ENCODE assay signal across 36 mouse cellular contexts in genomic region chr4:126769800-126770563, GRCm38 (mm10). TPM values are rescaled to one million over a fixed set of nuclear protein-coding genes. Genes with fewer than 3 reads are reported as not detected.
DNase-seq lines count a peak whose midpoint lies in the region; ATAC-seq and TF ChIP-seq lines count a peak whose summit lies in the region.
"Had no signal": no experiment of that assay in that cellular context is flagged by ENCODE, and none has a peak within 500 bp of the region (broad histone marks: within the 10 kb centered on the region; RNA-seq: fewer than 3 reads in every experiment).

No protein-coding gene starts in this region.

- no peaks in the 10 kb centered on the region for H3K79me3 ChIP-seq in C2C12 (ENCODE audit: low read depth)

- 58% methylated on average over 9 of the region's 9 CpGs for WGBS in liver, embryonic 13.5 days (ENCODE audit: insufficient replicate concordance)

- H3K27me3 ChIP-seq in C2C12 (ENCODE audit: control insufficient read depth, insufficient read depth, insufficient read length) (no peaks in the 10 kb centered on the region), MEL (ENCODE audit: control insufficient read depth in 1 of 2, insufficient read depth in 2 of 2, low read length in 2 of 2) (no peaks in the 10 kb centered on the region)
- H3K27me3 ChIP-seq in liver, embryonic 13.5 days: no peaks in the 10 kb centered on the region
- H3K27me3 ChIP-seq: embryonic facial prominence, embryonic 13.5 days; heart, embryonic 15.5 days; hindbrain, embryonic 12.5 days; kidney, embryonic 15.5 days; midbrain, embryonic 12.5 days; neural tube, embryonic 13.5 days; Patski; stomach, embryonic 15.5 days had no signal

- intact Hi-C loops in left cerebral cortex, postnatal 25 days (cut with DNase I): no loop called here
- intact Hi-C loops in left cerebral cortex, postnatal 10 days (cut with DNase I): no loop called here

- TF ChIP-seq EP300 in MEL (IDR thresholded peaks at IDR 0.05; ENCODE audit: low read depth in 1 of 2, low read length in 2 of 2): no peak

- peaks cover 9 to 19% of the 10 kb centered on the region in 2 experiments for H3K4me1 ChIP-seq in MEL (ENCODE audit: control insufficient read depth in 1 of 2, insufficient read depth in 2 of 2, low read length in 2 of 2)
- H3K4me1 ChIP-seq in liver, embryonic 13.5 days (replicated peaks): peaks cover 23% of the 10 kb centered on the region
- H3K4me1 ChIP-seq: embryonic facial prominence, embryonic 13.5 days; forebrain, embryonic 10.5 days; heart, embryonic 15.5 days; hindbrain, embryonic 12.5 days; kidney, embryonic 15.5 days; midbrain, embryonic 12.5 days; neural tube, embryonic 13.5 days; stomach, embryonic 15.5 days had no signal

- no peaks in the 10 kb centered on the region for H3K9me3 ChIP-seq in MEL (replicated peaks; ENCODE audit: insufficient read depth, low read length)
- H3K9me3 ChIP-seq in liver, embryonic 13.5 days (replicated peaks): no peaks in the 10 kb centered on the region
- H3K9me3 ChIP-seq: embryonic facial prominence, embryonic 13.5 days; forebrain, embryonic 10.5 days; G1E; heart, embryonic 15.5 days; hindbrain, embryonic 12.5 days; kidney, embryonic 15.5 days; midbrain, embryonic 12.5 days; neural tube, embryonic 13.5 days; stomach, embryonic 15.5 days had no signal

- H3K4me2 ChIP-seq in liver, embryonic 13.5 days: no peak overlapping the region
- H3K4me2 ChIP-seq: embryonic facial prominence, embryonic 13.5 days; heart, embryonic 15.5 days; hindbrain, embryonic 12.5 days; kidney, embryonic 15.5 days; lung, embryonic 14.5 days; midbrain, embryonic 12.5 days; neural tube, embryonic 13.5 days; stomach, embryonic 15.5 days had no signal

- H3K27ac ChIP-seq in MEL (ENCODE audit: control insufficient read depth, low read depth, low read length): no peak overlapping the region
- no peak overlapping the region for H3K27ac ChIP-seq in liver, embryonic 13.5 days
- H3K27ac ChIP-seq: embryonic facial prominence, embryonic 13.5 days; forebrain, embryonic 10.5 days; heart, embryonic 15.5 days; hindbrain, embryonic 12.5 days; hindbrain, postnatal 0 days; kidney, embryonic 15.5 days; layer of hippocampus, adult 2 months; left cerebral cortex, adult 2 months; midbrain, embryonic 12.5 days; neural tube, embryonic 13.5 days; stomach, embryonic 15.5 days had no signal

- H3K79me2 ChIP-seq in C2C12 (ENCODE audit: control insufficient read depth, insufficient read depth): no peaks in the 10 kb centered on the region
- H3K79me2 ChIP-seq in MEL (ENCODE audit: control insufficient read depth, insufficient read depth, low read length, poor library complexity): no peaks in the 10 kb centered on the region

- H3K36me3 ChIP-seq in C2C12 (ENCODE audit: control insufficient read depth, insufficient read depth) (no peaks in the 10 kb centered on the region), MEL (ENCODE audit: control insufficient read depth in 1 of 2, insufficient read depth in 2 of 2, low read length in 2 of 2) (peaks cover 0 to 24% of the 10 kb centered on the region in 2 experiments; a peak in 2 of 4 replicates)
- no peaks in the 10 kb centered on the region for H3K36me3 ChIP-seq in liver, embryonic 13.5 days
- H3K36me3 ChIP-seq: heart, embryonic 15.5 days; stomach, embryonic 15.5 days had no signal

- no peak overlapping the region for H3K9ac ChIP-seq in MEL (ENCODE audit: control insufficient read depth, low read depth, low read length, poor library complexity, severe bottlenecking)
- H3K9ac ChIP-seq in liver, embryonic 13.5 days: no peak overlapping the region
- H3K9ac ChIP-seq: embryonic facial prominence, embryonic 13.5 days; forebrain, postnatal 0 days; heart, embryonic 15.5 days; hindbrain, embryonic 12.5 days; kidney, embryonic 15.5 days; lung, embryonic 14.5 days; midbrain, embryonic 12.5 days; neural tube, embryonic 13.5 days; stomach, embryonic 15.5 days had no signal

- no peak for TF ChIP-seq RAD21 in MEL (IDR thresholded peaks at IDR 0.05; ENCODE audit: low read depth, low read length)

- no peak overlapping the region for H3ac ChIP-seq in C2C12 (ENCODE audit: control insufficient read depth, insufficient read length, low read depth)

- DNase-seq in MEL (ENCODE audit: low read depth, low spot score): peak; percentile 54
- no peak for DNase-seq in liver, embryonic 13.5 days
- no peak for DNase-seq in ovary, adult 18-20 months (ENCODE audit: low spot score)
- DNase-seq in left cerebral cortex, postnatal 25 days (ENCODE audit: low spot score in 2 of 2): no peak
- no peak for DNase-seq in left cerebral cortex, postnatal 10 days (ENCODE audit: extremely low spot score in 1 of 2, low spot score in 2 of 2)
- DNase-seq: adrenal gland, postnatal 10 days; cerebellum, postnatal 10 days; forebrain, postnatal 0 days; kidney, adult 18-20 months; kidney, postnatal 25 days; left cerebral cortex, postnatal 4 days; lung, embryonic 14.5 days; thymus, adult 2 months; thymus, postnatal 36 days had no signal

- TF ChIP-seq CTCF in C2C12 (IDR thresholded peaks at IDR 0.05; ENCODE audit: control insufficient read depth, insufficient read depth, insufficient read length) (no peak), MEL (IDR thresholded peaks at IDR 0.05 in 2 of 3, conservative IDR thresholded peaks at IDR 0.05 in 1 of 3; ENCODE audit: control insufficient read depth in 1 of 3, insufficient read depth in 1 of 3, low read depth in 2 of 3, low read length in 3 of 3, poor library complexity in 1 of 3, severe bottlenecking in 1 of 3) (no peak)

- ATAC-seq in liver, embryonic 13.5 days (ENCODE audit: low read depth): peak; percentile 65
- peak; percentile 89 for ATAC-seq in megakaryocyte-erythroid progenitor cell, adult 5-6 weeks (replicated peaks; ENCODE audit: low FRiP score, low TSS enrichment, poor library complexity, severe bottlenecking)
- ATAC-seq: forebrain, postnatal 0 days; hindbrain, postnatal 0 days; Patski had no signal

- H3K4me3 ChIP-seq in C2C12 (ENCODE audit: insufficient read depth, poor library complexity, severe bottlenecking) (no peak overlapping the region), MEL (ENCODE audit: control insufficient read depth in 1 of 2, insufficient read depth in 1 of 2, low read depth in 2 of 2, low read length in 2 of 2) (no peak overlapping the region)
- no peak overlapping the region for H3K4me3 ChIP-seq in liver, embryonic 13.5 days (replicated peaks)
- H3K4me3 ChIP-seq: embryonic facial prominence, embryonic 13.5 days; forebrain, embryonic 10.5 days; heart, embryonic 15.5 days; hindbrain, embryonic 12.5 days; kidney, embryonic 15.5 days; layer of hippocampus, adult 2 months; left cerebral cortex, adult 2 months; midbrain, embryonic 12.5 days; neural tube, embryonic 13.5 days; stomach, embryonic 15.5 days had no signal

- TF ChIP-seq POLR2A in MEL (IDR thresholded peaks at IDR 0.05; ENCODE audit: control insufficient read depth in 1 of 2, insufficient read depth in 1 of 2, low read depth in 1 of 2, low read length in 2 of 2, poor library complexity in 1 of 2): no peak

TF ChIP-seq in C2C12, 6 proteins besides CTCF, POLR2A, EP300 and RAD21 (continues in another document):
- TF ChIP-seq MAX (IDR thresholded peaks at IDR 0.05): no peak
- TF ChIP-seq MYOD1 (IDR thresholded peaks at IDR 0.05; ENCODE audit: control insufficient read depth, insufficient read length, low read depth): peak; percentile 56
- no peak for TF ChIP-seq CEBPB (IDR thresholded peaks at IDR 0.05; ENCODE audit: low read depth)
- TF ChIP-seq FOSL1 (IDR thresholded peaks at IDR 0.05; ENCODE audit: insufficient read depth, low read length, poor library complexity, severe bottlenecking): no peak
- no peak for TF ChIP-seq MYOG (IDR thresholded peaks at IDR 0.05; ENCODE audit: control insufficient read depth, extremely low read depth, insufficient read length)

TF ChIP-seq in MEL, 35 proteins besides CTCF, POLR2A, EP300 and RAD21:
- TF ChIP-seq MXI1 (IDR thresholded peaks at IDR 0.05; ENCODE audit: low read depth, low read length): peak; percentile 60
- 0 out of 2 replicates have a peak, but pooled peaks have one; percentile 9 for TF ChIP-seq GATA1 (IDR thresholded peaks at IDR 0.05; ENCODE audit: low read depth, low read length)
- peak; percentile 68 for TF ChIP-seq USF1 (IDR thresholded peaks at IDR 0.05; ENCODE audit: low read depth, low read length)
- TF ChIP-seq KAT2A (conservative IDR thresholded peaks at IDR 0.05; ENCODE audit: low read depth, low read length): no peak

RNA-seq across cellular contexts. Expression of gene AU040320, which starts 16.6 kb away (rescaled TPM):
- polyA plus RNA-seq in C2C12 (2012; fragmentation: generic; extraction: Trizol) (20.2 TPM), MEL (2012; ENCODE audit: insufficient read depth in 1 of 2, insufficient read length in 2 of 2, low read depth in 1 of 2, low replicate concordance in 2 of 2, missing spikeins in 1 of 2) (10 to 100 TPM in 1 of 2 experiments, not detected in 1; 17.1 TPM)
- total RNA-seq in MEL (2012; rRNA removed): 9.7 and 10.2 TPM in 2 replicates
- polyA plus RNA-seq in liver, embryonic 13.5 days (2015; fragmentation: Nextera tagmentation; extraction: Ambion mirVana): 6.4 and 7.6 TPM in 2 replicates
- 24.1 and 25.1 TPM in 2 replicates for total RNA-seq in megakaryocyte-erythroid progenitor cell, adult 5-6 weeks (2014; fragmentation: Nextera tagmentation)
- 9.7 and 20.0 TPM in 2 replicates for total RNA-seq in megakaryocyte-erythroid progenitor cell, adult 5-6 weeks (2017)
- total RNA-seq in left cerebral cortex, postnatal 25 days (2021): 10 to 100 TPM; 51.5 to 65.0 TPM
- total RNA-seq in left cerebral cortex, postnatal 10 days (2021): 10 to 100 TPM; 54.6 to 57.3 TPM

RNA-seq across cellular contexts. Expression of gene Ncdn, which starts 16.7 kb away (rescaled TPM):
- polyA plus RNA-seq in C2C12 (2012; fragmentation: generic; extraction: Trizol) (42.4 TPM), MEL (2012; ENCODE audit: insufficient read depth in 1 of 2, insufficient read length in 2 of 2, low read depth in 1 of 2, low replicate concordance in 2 of 2, missing spikeins in 1 of 2) (10 to 100 TPM in 1 of 2 experiments, not detected in 1; 36.2 TPM)
- total RNA-seq in MEL (2012; rRNA removed): 24.3 and 27.3 TPM in 2 replicates
- polyA plus RNA-seq in liver, embryonic 13.5 days (2015; fragmentation: Nextera tagmentation; extraction: Ambion mirVana): 8.8 and 10.5 TPM in 2 replicates
- total RNA-seq in megakaryocyte-erythroid progenitor cell, adult 5-6 weeks (2014; fragmentation: Nextera tagmentation): 14.3 and 22.2 TPM in 2 replicates
- 5.9 and 11.7 TPM in 2 replicates for total RNA-seq in megakaryocyte-erythroid progenitor cell, adult 5-6 weeks (2017)
- total RNA-seq in left cerebral cortex, postnatal 25 days (2021): 100 to 1,000 TPM; 920 to 932 TPM
- 100 to 1,000 TPM; 694 to 719 TPM for total RNA-seq in left cerebral cortex, postnatal 10 days (2021)

RNA-seq across cellular contexts. Expression of gene Tfap2e, which starts 33.9 kb away (rescaled TPM):
- polyA plus RNA-seq in C2C12 (2012; fragmentation: generic; extraction: Trizol): not detected
- not detected in 2 replicates for total RNA-seq in MEL (2012; rRNA removed)
- polyA plus RNA-seq in MEL (2012; ENCODE audit: insufficient read depth in 1 of 2, insufficient read length in 2 of 2, low read depth in 1 of 2, low replicate concordance in 2 of 2, missing spikeins in 1 of 2): under 1 TPM in 1 of 2 experiments, not detected in 1; 0.03 TPM
- polyA plus RNA-seq in liver, embryonic 13.5 days (2015; fragmentation: Nextera tagmentation; extraction: Ambion mirVana): not detected in 2 replicates
- total RNA-seq in megakaryocyte-erythroid progenitor cell, adult 5-6 weeks (2014; fragmentation: Nextera tagmentation): not detected in 2 replicates
- not detected in 2 replicates for total RNA-seq in megakaryocyte-erythroid progenitor cell, adult 5-6 weeks (2017)
- not detected for total RNA-seq in left cerebral cortex, postnatal 25 days (2021)
- total RNA-seq in left cerebral cortex, postnatal 10 days (2021): not detected
- total RNA-seq: adrenal gland, postnatal 10 days; common myeloid progenitor, adult 5-6 weeks; gastrocnemius, adult 8-10 months; gastrocnemius, postnatal 4 days; heart, postnatal 25 days; hindbrain, postnatal 0 days; layer of hippocampus, postnatal 14 days; left cerebral cortex, adult 2 months; left cerebral cortex, postnatal 4 days; megakaryocyte, adult 5-6 weeks; midbrain, postnatal 0 days had no signal
- polyA plus RNA-seq: embryonic facial prominence, embryonic 13.5 days; G1E; heart, embryonic 15.5 days; kidney, embryonic 15.5 days; lung, embryonic 14.5 days; Patski; stomach, embryonic 15.5 days had no signal

Comparison
In these comparisons a context has a peak if more than half of its experiments do, and no peak if none do; other contexts are left out.
1. RNA of gene Ncdn, which starts 16.7 kb away (total RNA-seq): 920 to 932 TPM in left cerebral cortex, postnatal 25 days and 694 to 719 TPM in left cerebral cortex, postnatal 10 days; 24.3 to 27.3 TPM in MEL and 5.9 to 22.2 TPM in megakaryocyte-erythroid progenitor cell, adult 5-6 weeks; every median in the first group is over 10 times any median in the second.